Mouse (Mus musculus) Patski (cell line): ENCODE data around the gene Ccdc62. TPM values are rescaled to one million over a fixed set of nuclear protein-coding genes. Genes with fewer than 3 reads are reported as not detected.

Source experiments
- ATAC-seq: fragments of 100-300 bp; one replicate; pipeline ENCODE4 v1.8.0; 2021
- CTCF ChIA-PET: fragments of 350-600 bp; sonication (Branson Sonifier 250); formaldehyde crosslinking; loops from one replicate; lab custom pipeline; 2022; ENCODE audit warnings: inconsistent platforms; lab: Charles Lee
- POLR2A ChIA-PET: fragments of 350-600 bp; sonication (Branson Sonifier 250); formaldehyde crosslinking; loops from one replicate; lab custom pipeline; 2022; ENCODE audit warnings: antibody characterized with exemption, inconsistent platforms; lab: Charles Lee
- DNase-seq: peaks from one replicate; pipeline ENCODE4 v3.0.0-alpha.2; 2011; ENCODE audit warnings: low read depth, low spot score
- H3K27me3 ChIP-seq: fragments of 371-371 bp; one replicate; pipeline ENCODE4 v1.5.1; 2021
- CTCF ChIP-seq: fragments of 100-300 bp; IDR thresholded peaks from one replicate; pipeline ENCODE4 v1.5.1; 2021
- in situ Hi-C: fragments of 300-500 bp; cut with MboI; formaldehyde crosslinking; loops from 3 replicates; pipeline ENCODE4 v1.11.1; 2018; ENCODE audit warnings: low pct_unique_long_range_greater_than_20kb, mixed read lengths
- polyA plus RNA-seq: library from polyadenylated mRNA; unstranded; gene quantifications from one replicate; pipeline ENCODE4 v1.2.3, GENCODE M21; 2021

The Ccdc62 gene
- 6.7 TPM for polyA plus RNA-seq

DNA sequence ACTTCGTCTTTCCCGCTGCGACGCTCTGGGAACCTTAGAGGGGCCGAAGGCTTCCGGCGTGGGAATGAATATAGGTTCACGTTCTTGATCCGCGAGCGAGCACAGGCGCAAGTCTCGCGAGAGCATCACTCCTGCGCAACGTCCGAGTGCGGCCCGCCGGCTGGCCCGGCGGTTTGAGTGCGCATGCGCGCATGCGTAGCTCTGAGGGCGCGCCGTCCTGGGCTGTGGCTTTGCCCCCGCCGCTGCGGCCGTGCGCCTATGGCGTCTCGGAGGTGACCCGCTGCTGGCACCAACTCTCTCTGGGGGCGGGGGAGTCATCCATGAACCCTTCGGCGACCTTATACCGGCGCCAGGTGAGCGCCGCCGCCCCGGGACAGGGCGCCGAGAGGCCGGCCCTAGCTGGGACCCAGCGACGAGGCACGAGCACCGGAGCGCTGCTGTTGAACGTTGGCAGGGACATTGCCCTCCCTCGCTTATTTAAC lies at the start of gene Ccdc62:
Gene Ccdc62 (plus strand): TSS at position 172 of the 482 bp plus-strand sequence.
- TF ChIP-seq CTCF: no peak
- POLR2A ChIA-PET: interaction anchor here (1.3 to 1.4 kb wide), 2 partner anchors 10 to 62 kb away, joined by 3 to 4 read pairs; no protein-coding TSS in a partner anchor
- ATAC-seq (peak; percentile 85), DNase-seq (peak; percentile 81)
- in situ Hi-C loops: no loop called here
- no peaks in the 10 kb centered on the region for H3K27me3 ChIP-seq
- CTCF ChIA-PET: interaction anchor here (1.1 to 1.3 kb wide), 2 partner anchors 10 to 103 kb away, joined by 3 read pairs; no protein-coding TSS in a partner anchor

- DNase-seq: no peak
- ATAC-seq: no peak
- in situ Hi-C loops: no loop called here
- no peak for TF ChIP-seq CTCF
- ChIA-PET POLR2A (no interaction called here), CTCF (no interaction called here)
- H3K27me3 ChIP-seq: peaks cover 29% of the 10 kb centered on the region
These were observed 49.7 kb upstream of the Ccdc62 start for GRCm38 (mm10) chr5:123880778-123881177.

DNA sequence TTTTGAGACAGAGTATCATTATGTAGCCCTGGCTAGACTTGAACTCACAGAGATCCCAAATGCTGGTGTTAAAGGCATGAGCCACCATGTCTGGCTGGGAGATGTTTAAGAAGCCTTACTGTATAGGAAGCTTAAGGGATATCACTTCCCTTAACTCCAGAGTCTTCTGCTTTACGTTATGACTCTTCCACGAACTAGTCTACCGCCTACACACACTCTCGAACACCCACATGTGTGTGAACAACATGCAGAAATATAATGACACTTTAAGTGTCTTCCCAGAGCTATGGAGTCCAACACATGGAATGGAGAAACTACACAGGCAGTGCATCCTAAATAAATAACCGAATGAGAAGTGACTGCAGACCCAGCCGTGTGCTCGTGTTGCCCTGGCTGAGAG lies 46.6 kb upstream of the Ccdc62 start:
- ATAC-seq (no peak), DNase-seq (no peak)
- ChIA-PET CTCF (no interaction called here), POLR2A (no interaction called here)
- no peak for TF ChIP-seq CTCF
- peaks cover 20% of the 10 kb centered on the region for H3K27me3 ChIP-seq
- in situ Hi-C loops: no loop called here

DNA sequence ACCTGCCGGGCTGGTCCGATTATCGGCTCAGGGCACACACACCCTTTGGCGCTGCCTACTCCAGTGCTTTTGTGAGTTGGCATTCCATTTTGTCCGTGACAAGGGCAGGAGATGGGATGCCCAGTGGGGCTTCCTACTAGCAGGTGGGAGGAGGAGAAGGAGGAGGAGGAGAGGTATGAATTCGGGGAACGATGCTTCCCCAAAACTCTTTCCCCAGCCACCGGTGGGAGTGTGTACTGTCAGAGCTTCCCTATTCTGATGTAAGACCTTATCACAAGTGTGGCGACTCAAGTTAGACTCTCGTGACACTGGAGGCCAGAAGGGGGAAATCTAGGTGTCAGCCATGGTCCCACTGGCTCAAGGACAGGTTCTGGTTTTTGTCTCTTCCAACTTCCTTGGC lies 46.1 kb upstream of the Ccdc62 start:
- ChIA-PET POLR2A (no interaction called here), CTCF (no interaction called here)

DNA sequence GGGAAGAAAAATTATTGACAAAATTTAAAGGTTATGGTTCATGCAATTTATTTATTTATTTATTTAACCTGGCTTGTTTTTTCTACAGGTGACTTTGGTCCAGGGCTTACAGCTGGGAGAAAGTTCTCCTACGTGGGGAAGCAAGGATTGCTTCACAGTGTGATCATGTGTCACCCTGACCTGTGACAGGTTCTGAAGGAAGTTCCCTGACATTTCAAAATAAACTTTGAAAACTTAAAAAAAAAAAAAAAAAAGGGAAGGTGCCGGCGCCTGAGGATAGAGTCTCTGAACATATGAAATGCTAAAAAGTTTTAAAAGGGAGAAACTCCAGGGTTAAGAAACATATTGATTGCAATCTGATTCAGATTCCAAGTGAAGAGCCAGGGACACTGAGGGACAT lies 44.1 kb upstream of the Ccdc62 start:
- H3K27me3 ChIP-seq: peaks cover 12% of the 10 kb centered on the region
- CTCF ChIA-PET: no interaction called here
- DNase-seq (no peak), ATAC-seq (no peak)
- TF ChIP-seq CTCF: no peak
- in situ Hi-C loops: no loop called here
- POLR2A ChIA-PET: no interaction called here

More for the DNA sequence above, 46.1 kb upstream of the Ccdc62 start:
- in situ Hi-C loops: no loop called here
- ATAC-seq: no peak
- TF ChIP-seq CTCF: no peak
- peaks cover 16% of the 10 kb centered on the region for H3K27me3 ChIP-seq
- no peak for DNase-seq

GRCm38 (mm10) chr5:123890312-123890711 lies 40.2 kb upstream of the Ccdc62 start:
- ChIA-PET POLR2A (no interaction called here), CTCF (interaction anchor here (0.8 kb wide), 1 partner anchor 44 kb away, joined by 3 read pairs; no protein-coding TSS in a partner anchor)
- no peaks in the 10 kb centered on the region for H3K27me3 ChIP-seq
- TF ChIP-seq CTCF: no peak
- ATAC-seq (no peak), DNase-seq (no peak)
- in situ Hi-C loops: loop anchor here (5.0 kb wide), 1 partner anchor 53 kb away; no protein-coding TSS in a partner anchor

GRCm38 (mm10) chr5:123890987-123891386 lies 39.5 kb upstream of the Ccdc62 start:
- POLR2A ChIA-PET: no interaction called here
- no peak for DNase-seq
- CTCF ChIA-PET: interaction anchor here (0.8 kb wide), 1 partner anchor 44 kb away, joined by 3 read pairs; no protein-coding TSS in a partner anchor
- ATAC-seq: no peak
- in situ Hi-C loops: loop anchor here (5.0 kb wide), 1 partner anchor 54 kb away; no protein-coding TSS in a partner anchor
- no peak for TF ChIP-seq CTCF
- no peaks in the 10 kb centered on the region for H3K27me3 ChIP-seq

- no peak for TF ChIP-seq CTCF
- CTCF ChIA-PET: no interaction called here
- no peaks in the 10 kb centered on the region for H3K27me3 ChIP-seq
- ATAC-seq: no peak
- no peak for DNase-seq
- in situ Hi-C loops: loop anchor here (5.0 kb wide), 1 partner anchor 54 kb away; no protein-coding TSS in a partner anchor
- POLR2A ChIA-PET: no interaction called here
These were observed 38.8 kb upstream of the Ccdc62 start for GRCm38 (mm10) chr5:123891669-123892068.

DNA sequence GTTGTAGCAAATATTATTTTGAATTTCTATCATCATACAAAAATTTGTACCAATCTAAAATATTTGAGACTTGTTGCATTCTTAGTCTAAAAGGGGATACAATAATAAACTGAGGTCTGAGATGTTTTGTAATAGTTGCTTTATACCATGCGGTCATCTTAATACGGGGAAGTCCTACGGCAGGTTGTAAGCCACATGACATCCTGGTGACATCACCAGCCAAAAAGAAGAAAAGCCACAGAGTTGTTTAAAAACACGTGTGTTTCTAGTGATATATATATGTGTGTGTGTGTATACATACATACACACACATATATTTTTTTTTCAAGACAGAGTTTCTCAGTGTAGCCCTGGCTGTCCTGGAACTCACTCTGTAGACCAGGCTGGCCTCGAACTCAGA lies 37.0 kb upstream of the Ccdc62 start:
- DNase-seq (no peak), ATAC-seq (no peak)
- H3K27me3 ChIP-seq: no peaks in the 10 kb centered on the region
- ChIA-PET POLR2A (no interaction called here), CTCF (no interaction called here)
- TF ChIP-seq CTCF: no peak
- in situ Hi-C loops: loop anchor here (5.0 kb wide), 1 partner anchor 56 kb away; no protein-coding TSS in a partner anchor

DNA sequence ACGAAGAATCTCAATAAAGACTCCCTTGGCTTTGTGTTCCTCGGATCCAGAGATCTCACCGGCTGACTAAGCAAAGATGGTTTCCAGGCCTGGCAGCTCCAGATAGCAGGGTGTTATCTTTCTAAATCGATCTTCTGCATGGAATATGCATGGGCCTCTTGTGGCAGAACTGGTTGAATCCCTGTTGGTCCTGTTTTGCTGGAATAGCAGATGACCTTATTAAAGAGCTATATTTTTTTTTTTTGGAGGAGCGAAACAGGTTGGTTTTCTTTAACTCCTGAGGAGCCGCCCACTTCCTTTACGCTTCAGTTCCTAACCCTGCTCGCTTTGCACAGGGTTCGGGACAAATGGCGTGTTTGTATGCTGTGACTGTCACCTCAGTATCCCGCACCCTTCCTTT lies 34.1 kb upstream of the Ccdc62 start:
- ATAC-seq (no peak), DNase-seq (no peak)
- TF ChIP-seq CTCF: no peak
- ChIA-PET POLR2A (no interaction called here), CTCF (no interaction called here)
- H3K27me3 ChIP-seq: no peaks in the 10 kb centered on the region
- in situ Hi-C loops: no loop called here

GRCm38 (mm10) chr5:123897352-123897751 lies 33.1 kb upstream of the Ccdc62 start:
- CTCF ChIA-PET: interaction anchor here (0.9 kb wide), 1 partner anchor 19 kb away, joined by 3 read pairs; no protein-coding TSS in a partner anchor
- no peak for TF ChIP-seq CTCF
- in situ Hi-C loops: no loop called here
- DNase-seq: no peak
- no peaks in the 10 kb centered on the region for H3K27me3 ChIP-seq
- POLR2A ChIA-PET: interaction anchor here (0.6 kb wide), 1 partner anchor 20 kb away, joined by 6 read pairs; no protein-coding TSS in a partner anchor
- no peak for ATAC-seq
